Mouse (Mus musculus) brain, embryonic 14.5 days (tissue): ENCODE data around the gene Adh4.
A peak's percentile ranks its signal among the peaks of the same experiment; 100 is the strongest.

Source experiments
- CTCF ChIP-seq: fragments of 200-500 bp; IDR thresholded peaks from 2 replicates; pipeline ENCODE4 v1.5.1; 2012; ENCODE audit warnings: inconsistent platforms, mild to moderate bottlenecking, moderate library complexity, borderline replicate concordance; ENCODE audit not compliant: insufficient read depth, insufficient read length; ENCODE audit errors: extremely low read depth
- POLR2A ChIP-seq: fragments of 200-500 bp; IDR thresholded peaks from 2 replicates; pipeline ENCODE4 v1.6.1; 2012; ENCODE audit warnings: mild to moderate bottlenecking, inconsistent platforms, borderline replicate concordance; ENCODE audit not compliant: poor library complexity, insufficient read depth, insufficient read length, severe bottlenecking; ENCODE audit errors: extremely low read depth

GRCm38 (mm10) chr3:138442612-138443464 lies 27.6 kb downstream of the Adh4 start, which contains the start of gene Adh5:
- TF ChIP-seq POLR2A (peak; percentile 44; the same call in 1 of the 2 replicates), CTCF (no peak)
